Mouse (Mus musculus) heart, adult 11 months (tissue): ENCODE results near the gene Rmi2.

ENCODE experiments used
- DNase-seq: peaks from one replicate; pipeline ENCODE4 v3.0.0; 2022

Rmi2 gene

GRCm38 (mm10) chr16:10867501-10867900, 32.6 kb downstream of the Rmi2 start:
- DNase-seq = peak; percentile 92

- peak; percentile 92 for DNase-seq
Measured at GRCm38 (mm10) chr16:10867904-10868440, 33.1 kb downstream of the Rmi2 start.

- DNase-seq = peak; percentile 76
Measured at GRCm38 (mm10) chr16:10870969-10871368, 36.1 kb downstream of the Rmi2 start.

GRCm38 (mm10) chr16:10872825-10873360, 38.0 kb downstream of the Rmi2 start:
- peak; percentile 78 for DNase-seq

- peak; percentile 96 for DNase-seq
Measured at GRCm38 (mm10) chr16:10873654-10874053, 38.8 kb downstream of the Rmi2 start.

GRCm38 (mm10) chr16:10878227-10878626, 43.4 kb downstream of the Rmi2 start:
- DNase-seq = no peak

GRCm38 (mm10) chr16:10879467-10879866, 44.6 kb downstream of the Rmi2 start:
- peak; percentile 95 for DNase-seq

GRCm38 (mm10) chr16:10881231-10881962, 46.5 kb downstream of the Rmi2 start:
- DNase-seq = no peak

GRCm38 (mm10) chr16:10887436-10887835, 52.6 kb downstream of the Rmi2 start:
- no peak for DNase-seq

- DNase-seq = no peak
Measured at GRCm38 (mm10) chr16:10890363-10890762, 55.5 kb downstream of the Rmi2 start.

- DNase-seq = no peak
Measured at GRCm38 (mm10) chr16:10893161-10893560, 58.3 kb downstream of the Rmi2 start.

- DNase-seq = no peak
Measured at GRCm38 (mm10) chr16:10895906-10896305, 61.0 kb downstream of the Rmi2 start.

GRCm38 (mm10) chr16:10897372-10897771, 62.5 kb downstream of the Rmi2 start:
- no peak for DNase-seq

- no peak for DNase-seq
Measured at GRCm38 (mm10) chr16:10900736-10901135, 65.9 kb downstream of the Rmi2 start.

- no peak for DNase-seq
Measured at GRCm38 (mm10) chr16:10901956-10902355, 67.1 kb downstream of the Rmi2 start.

- DNase-seq = no peak
Measured at GRCm38 (mm10) chr16:10902849-10903248, 68.0 kb downstream of the Rmi2 start.

GRCm38 (mm10) chr16:10905661-10906113, 70.8 kb downstream of the Rmi2 start:
- DNase-seq = no peak

- DNase-seq = no peak
Measured at GRCm38 (mm10) chr16:10910541-10910940, 75.7 kb downstream of the Rmi2 start.

- DNase-seq = no peak
Measured at GRCm38 (mm10) chr16:10911061-10911460, 76.2 kb downstream of the Rmi2 start.

- DNase-seq = no peak
Measured at GRCm38 (mm10) chr16:10915066-10915465, 80.2 kb downstream of the Rmi2 start.

- no peak for DNase-seq
Measured at GRCm38 (mm10) chr16:10916271-10916670, 81.4 kb downstream of the Rmi2 start.

GRCm38 (mm10) chr16:10919856-10920255, 85.0 kb downstream of the Rmi2 start:
- no peak for DNase-seq

- DNase-seq = no peak
Measured at GRCm38 (mm10) chr16:10923561-10923960, 88.7 kb downstream of the Rmi2 start.

- no peak for DNase-seq
Measured at GRCm38 (mm10) chr16:10925591-10926180, 90.8 kb downstream of the Rmi2 start.
